Mouse (Mus musculus) lung, embryonic 16.5 days (tissue): Measurements from ENCODE around the gene Sypl. TPM values are rescaled to one million over a fixed set of nuclear protein-coding genes. Genes with fewer than 3 reads are reported as not detected.
A peak's percentile ranks its signal among the peaks of the same experiment; 100 is the strongest.

Experiments used
- ATAC-seq: fragments of 200-750 bp; cut with Nextera tagmentation; 2 replicates; pipeline ENCODE4 v1.8.0; 2017; ENCODE audit warnings: low read depth, mild to moderate bottlenecking, moderate library complexity
- H3K27ac ChIP-seq: fragments of 300-500 bp; sonication (generic); 2 replicates; pipeline ENCODE4 v1.5.1; 2014; ENCODE audit warnings: mild to moderate bottlenecking, control low read depth, low read length
- H3K27me3 ChIP-seq: fragments of 300-500 bp; sonication (generic); 2 replicates; pipeline ENCODE4 v1.6.1; 2014; ENCODE audit warnings: low read depth, low read length, mixed read lengths; ENCODE audit not compliant: control insufficient read depth, insufficient read depth
- H3K36me3 ChIP-seq: fragments of 300-500 bp; sonication (generic); 2 replicates; pipeline ENCODE4 v1.6.1; 2014; ENCODE audit warnings: low read length; ENCODE audit not compliant: control insufficient read depth, insufficient read depth
- H3K4me1 ChIP-seq: fragments of 300-500 bp; sonication (generic); replicated peaks from 2 replicates; pipeline ENCODE4 v1.6.1; 2014; ENCODE audit warnings: low read length, mixed read lengths; ENCODE audit not compliant: control insufficient read depth, insufficient read depth
- H3K4me2 ChIP-seq: fragments of 300-500 bp; sonication (generic); 2 replicates; pipeline ENCODE4 v1.6.1; 2014; ENCODE audit warnings: low read depth, low read length, control low read depth
- H3K4me3 ChIP-seq: fragments of 300-500 bp; sonication (generic); 2 replicates; pipeline ENCODE4 v1.5.1; 2014; ENCODE audit warnings: mild to moderate bottlenecking, low read length, control low read depth
- H3K9ac ChIP-seq: fragments of 300-500 bp; sonication (generic); 2 replicates; pipeline ENCODE4 v1.6.1; 2014; ENCODE audit warnings: low read length, control low read depth
- H3K9me3 ChIP-seq: fragments of 300-500 bp; sonication (generic); 2 replicates; pipeline ENCODE4 v1.6.1; 2016; ENCODE audit warnings: low read length; ENCODE audit not compliant: control insufficient read depth
- WGBS: fragments of 180-500 bp; shearing (Covaris S2); extraction: QIAGEN DNeasy Blood & Tissue Kit; methylation state at CpG from one replicate; pipeline ENCODE4 v1.1.7; 2014; 5-methylcytosine and 5-hydroxymethylcytosine counted together
- polyA plus RNA-seq: library from polyadenylated mRNA; unstranded; fragments of >200 nt; fragmentation: Nextera tagmentation; extraction: Ambion mirVana; gene quantifications from 2 replicates; pipeline ENCODE4 v1.2.1, GENCODE M21; 2015

Sypl gene
- 181 and 182 TPM in 2 replicates for polyA plus RNA-seq

GRCm38 (mm10) chr12:32953596-32954215, at the start of gene Sypl:
Gene Sypl, plus strand, starts transcription at chr12:32953891.
- peaks cover 23% of the 10 kb centered on the region for H3K4me1 ChIP-seq
- WGBS = under 1% methylated on average over 50 of the region's 52 CpGs
- H3K4me3 ChIP-seq = peak within 1 kb of the TSS; percentile 79
- no peaks in the 10 kb centered on the region for H3K9me3 ChIP-seq
- H3K9ac ChIP-seq = peak within 1 kb of the TSS; percentile 88
- ATAC-seq = peak; percentile 98
- H3K27me3 ChIP-seq = no peaks in the 10 kb centered on the region
- H3K4me2 ChIP-seq = peak within 1 kb of the TSS; percentile 79
- H3K36me3 ChIP-seq = no peaks in the 10 kb centered on the region
- peak within 1 kb of the TSS; percentile 99 for H3K27ac ChIP-seq

- Histone ChIP-seq H3K9me3 (no peaks in the 10 kb centered on the region), H3K36me3 (no peaks in the 10 kb centered on the region), H3K4me1 (peaks cover 8% of the 10 kb centered on the region; the same call in 1 of the 2 replicates), H3K4me3 (no peak overlapping the region), H3K4me2 (no peak overlapping the region), H3K27me3 (no peaks in the 10 kb centered on the region), H3K9ac (no peak overlapping the region), H3K27ac (no peak overlapping the region)
- WGBS = 48% methylated on average over 10 of the region's 10 CpGs
- no peak for ATAC-seq
Measured at GRCm38 (mm10) chr12:32909686-32910085, 44.0 kb upstream of the Sypl start.

- H3K9me3 ChIP-seq = no peaks in the 10 kb centered on the region
- no peaks in the 10 kb centered on the region for H3K36me3 ChIP-seq
- 14% methylated on average over 11 of the region's 11 CpGs for WGBS
- peaks cover 8% of the 10 kb centered on the region; the same call in 1 of the 2 replicates for H3K4me1 ChIP-seq
- H3K4me3 ChIP-seq = peak overlapping the region; percentile 23
- H3K27me3 ChIP-seq = no peaks in the 10 kb centered on the region
- H3K4me2 ChIP-seq = peak overlapping the region; percentile 49
- H3K9ac ChIP-seq = no peak overlapping the region
- peak; percentile 71 for ATAC-seq
- H3K27ac ChIP-seq = no peak overlapping the region
Measured at GRCm38 (mm10) chr12:32910092-32910491, 43.6 kb upstream of the Sypl start.

GRCm38 (mm10) chr12:32910560-32911194, 43.0 kb upstream of the Sypl start:
- H3K36me3 ChIP-seq = no peaks in the 10 kb centered on the region
- no peaks in the 10 kb centered on the region for H3K9me3 ChIP-seq
- peaks cover 8% of the 10 kb centered on the region; the same call in 1 of the 2 replicates for H3K4me1 ChIP-seq
- H3K9ac ChIP-seq = peak overlapping the region; percentile 23; the same call in 1 of the 2 replicates
- H3K27ac ChIP-seq = no peak overlapping the region
- peak; percentile 20; the same call in 1 of the 2 replicates for ATAC-seq
- H3K4me3 ChIP-seq = peak overlapping the region; percentile 23
- WGBS = 32% methylated on average over 15 of the region's 15 CpGs
- H3K4me2 ChIP-seq = peak overlapping the region; percentile 49
- H3K27me3 ChIP-seq = no peaks in the 10 kb centered on the region

GRCm38 (mm10) chr12:32911569-32911968, 42.1 kb upstream of the Sypl start:
- 47% methylated on average over 4 of the region's 4 CpGs for WGBS
- Histone ChIP-seq H3K4me1 (peaks cover 8% of the 10 kb centered on the region; the same call in 1 of the 2 replicates), H3K36me3 (no peaks in the 10 kb centered on the region), H3K27me3 (no peaks in the 10 kb centered on the region), H3K27ac (no peak overlapping the region), H3K9me3 (no peaks in the 10 kb centered on the region), H3K4me2 (no peak overlapping the region), H3K4me3 (no peak overlapping the region), H3K9ac (no peak overlapping the region)
- ATAC-seq = no peak

- H3K9me3 ChIP-seq = no peaks in the 10 kb centered on the region
- no peak overlapping the region for H3K27ac ChIP-seq
- peaks cover 8% of the 10 kb centered on the region; the same call in 1 of the 2 replicates for H3K4me1 ChIP-seq
- H3K9ac ChIP-seq = no peak overlapping the region
- H3K4me2 ChIP-seq = no peak overlapping the region
- WGBS = 53% methylated on average over 5 of the region's 5 CpGs
- H3K36me3 ChIP-seq = no peaks in the 10 kb centered on the region
- no peaks in the 10 kb centered on the region for H3K27me3 ChIP-seq
- no peak for ATAC-seq
- H3K4me3 ChIP-seq = no peak overlapping the region
Measured at GRCm38 (mm10) chr12:32912772-32913171, 40.9 kb upstream of the Sypl start.

- Histone ChIP-seq H3K4me3 (no peak overlapping the region), H3K27ac (no peak overlapping the region), H3K9ac (no peak overlapping the region), H3K9me3 (no peaks in the 10 kb centered on the region; the same call in 1 of the 2 replicates), H3K4me1 (no peaks in the 10 kb centered on the region), H3K27me3 (no peaks in the 10 kb centered on the region), H3K4me2 (no peak overlapping the region), H3K36me3 (no peaks in the 10 kb centered on the region)
- 71% methylated on average over 7 of the region's 7 CpGs for WGBS
- ATAC-seq = no peak
Measured at GRCm38 (mm10) chr12:32918683-32919082, 35.0 kb upstream of the Sypl start.

GRCm38 (mm10) chr12:32919091-32919490, 34.6 kb upstream of the Sypl start:
- 35% methylated on average over 3 of the region's 3 CpGs for WGBS
- H3K4me1 ChIP-seq = no peaks in the 10 kb centered on the region
- no peak overlapping the region for H3K27ac ChIP-seq
- H3K4me2 ChIP-seq = no peak overlapping the region
- no peak for ATAC-seq
- no peaks in the 10 kb centered on the region for H3K36me3 ChIP-seq
- no peak overlapping the region for H3K4me3 ChIP-seq
- H3K9me3 ChIP-seq = no peaks in the 10 kb centered on the region; the same call in 1 of the 2 replicates
- H3K9ac ChIP-seq = no peak overlapping the region
- no peaks in the 10 kb centered on the region for H3K27me3 ChIP-seq

- Histone ChIP-seq H3K4me2 (no peak overlapping the region), H3K4me3 (no peak overlapping the region), H3K4me1 (no peaks in the 10 kb centered on the region), H3K27ac (no peak overlapping the region), H3K9ac (no peak overlapping the region), H3K27me3 (no peaks in the 10 kb centered on the region), H3K9me3 (no peaks in the 10 kb centered on the region; the same call in 1 of the 2 replicates), H3K36me3 (no peaks in the 10 kb centered on the region)
- 66% methylated on average over 5 of the region's 5 CpGs for WGBS
- no peak for ATAC-seq
Measured at GRCm38 (mm10) chr12:32919527-32919926, 34.2 kb upstream of the Sypl start.
